ENCODE assay signal across 21 mouse cellular contexts in the genomic region with DNA sequence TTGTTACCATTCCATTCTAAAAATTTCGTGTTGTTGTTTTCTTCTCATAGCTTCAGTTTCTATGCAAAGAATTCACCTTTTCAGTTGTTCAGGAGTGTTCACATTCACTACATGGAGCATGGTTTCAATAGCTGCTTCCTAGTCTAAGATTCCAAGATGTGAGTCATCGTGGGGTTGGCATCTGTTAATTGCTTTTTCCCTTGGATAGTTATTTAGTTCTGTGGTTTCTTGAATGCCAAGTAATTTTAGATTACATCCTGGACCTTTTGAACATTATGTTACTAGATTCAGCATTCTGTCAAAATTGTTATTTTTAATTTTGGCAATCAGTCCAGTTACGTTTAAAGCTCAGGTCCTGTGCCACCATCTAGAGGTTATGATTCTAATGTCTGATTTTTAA.
DNase-seq lines count a peak whose midpoint lies in the region; TF ChIP-seq lines count a peak whose summit lies in the region.
"Had no signal": no experiment of that assay in that cellular context is flagged by ENCODE, and none has a peak within 500 bp of the region (broad histone marks: within the 10 kb centered on the region; RNA-seq: fewer than 3 reads in every experiment).

No protein-coding gene starts in this region.

- peak; percentile 25 for DNase-seq in cerebellum, adult 8-10 months
- DNase-seq in cerebellum, postnatal 4 days (ENCODE audit: low spot score in 2 of 2): no peak
- no peak for DNase-seq in layer of hippocampus, adult 2 months (ENCODE audit: low spot score in 2 of 2)
- no peak for DNase-seq in layer of hippocampus, adult 8-10 months (ENCODE audit: low spot score in 2 of 2)
- DNase-seq in NIH3T3 (ENCODE audit: low read depth): peak; percentile 60
- no peak for DNase-seq in kidney, postnatal 25 days
- no peak for DNase-seq in left cerebral cortex, postnatal 10 days (ENCODE audit: extremely low spot score in 1 of 2, low spot score in 2 of 2)
- DNase-seq: gastrocnemius, postnatal 10 days; heart, postnatal 4 days; kidney, adult 18-20 months; lung, adult 18-20 months; thymus, adult 2 months; thymus, postnatal 4 days had no signal

- peak overlapping the region; percentile 83 for H3K27ac ChIP-seq in layer of hippocampus, adult 2 months
- peak overlapping the region; percentile 77 for H3K27ac ChIP-seq in embryonic fibroblast, embryonic 13.5 days (ENCODE audit: insufficient read depth, low read length)
- H3K27ac ChIP-seq: embryonic facial prominence, embryonic 10.5 days; heart, embryonic 15.5 days; hindbrain, embryonic 14.5 days; kidney, postnatal 0 days; limb, embryonic 13.5 days; liver, embryonic 12.5 days; midbrain, embryonic 12.5 days had no signal

- intact Hi-C loops in left cerebral cortex, postnatal 10 days (cut with DNase I): no loop called here

- TF ChIP-seq POLR2A in embryonic fibroblast, embryonic 13.5 days (IDR thresholded peaks at IDR 0.05; ENCODE audit: low read depth, low read length): no peak

- no peak overlapping the region for H3K4me3 ChIP-seq in layer of hippocampus, adult 2 months
- no peak overlapping the region for H3K4me3 ChIP-seq in embryonic fibroblast, embryonic 13.5 days (ENCODE audit: insufficient read depth, low read length)
- H3K4me3 ChIP-seq: embryonic facial prominence, embryonic 10.5 days; heart, embryonic 15.5 days; limb, embryonic 13.5 days; liver, embryonic 12.5 days; midbrain, embryonic 12.5 days had no signal

- H3K4me1 ChIP-seq in embryonic fibroblast, embryonic 13.5 days (ENCODE audit: control insufficient read depth, insufficient read depth, low read length): peaks cover 5% of the 10 kb centered on the region; the same call in 1 of the 2 replicates

- peak; percentile 45 for TF ChIP-seq CTCF in layer of hippocampus, adult 2 months (conservative IDR thresholded peaks at IDR 0.05)
- no peak for TF ChIP-seq CTCF in embryonic fibroblast, embryonic 13.5 days (IDR thresholded peaks at IDR 0.05; ENCODE audit: borderline replicate concordance, insufficient read depth, low read length)

Comparison
In these comparisons a context has a peak if more than half of its experiments do, and no peak if none do; other contexts are left out.
1. DNase-seq: peak in cerebellum, adult 8-10 months (single experiment) and NIH3T3 (single experiment); none in cerebellum, postnatal 4 days (0 of 2), layer of hippocampus, adult 2 months (0 of 2), layer of hippocampus, adult 8-10 months (0 of 2), kidney, postnatal 25 days (0 of 2) and left cerebral cortex, postnatal 10 days (0 of 2).